Mouse (Mus musculus) bone marrow, adult 2 months (tissue): Measurements from ENCODE around the gene Mrpl39.

Experiments
- CTCF ChIP-seq: fragments of 200-500 bp; IDR thresholded peaks from 2 replicates; pipeline ENCODE4 v1.5.1; 2011; ENCODE audit warnings: low read length, control low read depth; ENCODE audit not compliant: control insufficient read depth, insufficient read depth
- POLR2A ChIP-seq: fragments of 200-500 bp; IDR thresholded peaks from 2 replicates; pipeline ENCODE4 v1.6.1; 2011; ENCODE audit warnings: low read depth, mild to moderate bottlenecking, control low read depth, low read length, borderline replicate concordance; ENCODE audit not compliant: control insufficient read depth

GRCm38 (mm10) chr16:84706571-84706970 is 29.0 kb downstream of the Mrpl39 start:
- no peak for TF ChIP-seq CTCF
- TF ChIP-seq POLR2A, result no peak
